Mouse (Mus musculus): Measurements from ENCODE around the gene Slc25a38.

DNA sequence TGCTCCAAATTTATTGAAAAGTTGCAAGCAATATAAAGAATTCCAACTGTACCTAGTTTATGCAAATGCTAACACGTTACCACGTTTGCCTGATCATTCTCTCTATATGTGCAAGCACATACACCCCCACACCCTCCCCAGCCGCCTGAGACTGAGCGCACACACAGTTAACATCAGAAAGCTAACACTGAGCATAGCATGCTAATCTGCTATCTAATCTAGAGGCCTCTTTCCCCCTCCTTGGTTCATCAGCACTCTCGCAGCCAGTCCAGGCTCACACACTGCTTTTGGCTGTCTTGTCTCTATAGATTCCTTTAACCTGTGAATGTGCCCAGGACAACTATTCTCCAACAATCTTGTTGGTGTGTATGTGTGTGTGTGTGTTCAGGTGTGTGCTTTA, 41.0 kb downstream of the Slc25a38 start:
- TF ChIP-seq CTCF (IDR thresholded peaks at IDR 0.05; ENCODE audit: low read depth) (no peak), EP300 (optimal IDR thresholded peaks at IDR 0.05) (no peak)

Data from stomach, postnatal 0 days (tissue).